Mouse (Mus musculus): ENCODE measurements around the gene 4933412E24Rik. TPM values are rescaled to one million over a fixed set of nuclear protein-coding genes. Genes with fewer than 3 reads are reported as not detected.

The 4933412E24Rik gene
- total RNA-seq (2021), result not detected
- long read RNA-seq, experiment 1, result 0 reads
- long read RNA-seq, experiment 2, result 0 reads

GRCm38 (mm10) chr15:60016513-60016912 is at the start of gene 4933412E24Rik:
TSS of gene 4933412E24Rik (minus strand) at chr15:60016613.
- Histone ChIP-seq H3K4me3 (no peak within 1 kb of the TSS), H3K27ac (no peak within 1 kb of the TSS)
- no peak for DNase-seq (ENCODE audit: extremely low spot score in 1 of 2, low spot score in 2 of 2)
- TF ChIP-seq CTCF (IDR thresholded peaks at IDR 0.05), result no peak
- intact Hi-C loops (cut with DNase I), result no loop called here

- no peak overlapping the region for H3K27ac ChIP-seq
- no peak overlapping the region for H3K4me3 ChIP-seq
- intact Hi-C loops (cut with DNase I), result no loop called here
- no peak for TF ChIP-seq CTCF (IDR thresholded peaks at IDR 0.05)
- DNase-seq (ENCODE audit: extremely low spot score in 1 of 2, low spot score in 2 of 2), result no peak
These were observed 14.3 kb upstream of the 4933412E24Rik start for GRCm38 (mm10) chr15:60030728-60031127.

DNA sequence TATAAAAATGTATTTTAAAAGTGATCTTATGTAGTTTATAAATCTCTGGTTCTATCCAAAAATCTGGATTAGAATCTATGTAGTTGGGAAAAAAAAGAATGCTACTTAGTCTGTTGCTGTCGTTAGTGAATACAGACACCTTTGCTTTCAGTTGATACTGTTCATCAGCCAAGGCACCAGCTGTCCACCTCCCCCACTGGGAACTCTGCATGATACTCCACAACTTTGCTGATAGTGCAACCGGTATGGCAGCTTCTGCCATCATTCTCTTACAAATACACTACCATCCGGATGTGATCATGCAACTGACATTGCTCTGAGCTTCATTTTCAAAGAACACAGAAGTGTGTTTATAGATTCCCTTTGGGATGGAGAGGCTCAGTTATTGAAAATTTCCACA is 4.8 kb upstream of the 4933412E24Rik start:
- DNase-seq (ENCODE audit: extremely low spot score in 1 of 2, low spot score in 2 of 2), result no peak
- no peak overlapping the region for H3K4me3 ChIP-seq
- intact Hi-C loops (cut with DNase I), result no loop called here
- no peak overlapping the region for H3K27ac ChIP-seq
- TF ChIP-seq CTCF (IDR thresholded peaks at IDR 0.05), result no peak

- Histone ChIP-seq H3K4me3 (no peak overlapping the region), H3K27ac (no peak overlapping the region)
- no peak for TF ChIP-seq CTCF (IDR thresholded peaks at IDR 0.05)
- DNase-seq (ENCODE audit: extremely low spot score in 1 of 2, low spot score in 2 of 2), result no peak
- intact Hi-C loops (cut with DNase I), result no loop called here
These were observed 6.2 kb downstream of the 4933412E24Rik start for GRCm38 (mm10) chr15:60010199-60010598.

DNA sequence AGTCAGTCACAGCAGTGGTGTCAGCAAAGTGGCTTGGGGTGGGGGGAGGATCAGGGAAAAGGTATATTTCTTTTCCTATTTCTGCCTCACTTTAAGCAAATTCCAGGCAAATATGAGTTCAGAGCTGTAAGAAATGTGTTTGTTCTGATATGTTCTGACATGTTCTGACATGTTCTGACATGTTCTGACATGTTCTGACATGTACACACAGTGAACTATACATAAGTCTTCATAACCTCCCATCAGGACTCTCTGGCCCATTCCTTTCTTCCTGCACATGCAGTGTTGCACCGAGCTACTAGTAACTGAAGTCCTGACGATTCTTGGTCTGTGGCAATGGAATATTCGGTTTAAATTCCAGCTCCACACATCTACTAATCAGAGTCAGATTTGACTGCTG is 6.8 kb downstream of the 4933412E24Rik start:
- intact Hi-C loops (cut with DNase I), result no loop called here
- no peak for TF ChIP-seq CTCF (IDR thresholded peaks at IDR 0.05)
- no peak for DNase-seq (ENCODE audit: extremely low spot score in 1 of 2, low spot score in 2 of 2)
- H3K4me3 ChIP-seq, result no peak overlapping the region
- no peak overlapping the region for H3K27ac ChIP-seq

DNA sequence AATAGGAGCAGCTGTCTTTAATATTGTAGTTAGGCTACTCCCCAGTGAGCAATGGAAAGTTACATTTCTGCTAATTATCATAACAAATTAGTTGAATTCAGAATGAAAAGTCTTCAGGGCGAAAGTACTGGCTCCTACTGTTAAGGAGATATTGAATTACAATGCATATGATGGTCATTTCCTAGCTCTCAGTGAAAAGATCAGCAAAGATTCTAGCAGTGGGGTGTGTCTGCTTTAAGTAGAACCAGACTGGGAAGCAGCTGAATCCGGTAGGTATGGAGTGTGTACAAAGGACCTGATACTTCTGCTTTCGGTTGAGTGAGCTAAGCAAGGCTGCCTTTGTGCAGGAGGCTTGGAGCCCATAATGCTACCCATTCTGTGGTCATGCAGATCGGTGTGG is 32.6 kb downstream of the 4933412E24Rik start:
- intact Hi-C loops (cut with DNase I), result no loop called here
- TF ChIP-seq CTCF (IDR thresholded peaks at IDR 0.05), result no peak

GRCm38 (mm10) chr15:59975310-59975709 is 41.1 kb downstream of the 4933412E24Rik start:
- TF ChIP-seq CTCF (IDR thresholded peaks at IDR 0.05), result no peak
- intact Hi-C loops (cut with DNase I), result no loop called here

More for the DNA sequence above, 32.6 kb downstream of the 4933412E24Rik start:
- Histone ChIP-seq H3K4me3 (no peak overlapping the region), H3K27ac (no peak overlapping the region)
- DNase-seq (ENCODE audit: extremely low spot score in 1 of 2, low spot score in 2 of 2), result no peak

DNA sequence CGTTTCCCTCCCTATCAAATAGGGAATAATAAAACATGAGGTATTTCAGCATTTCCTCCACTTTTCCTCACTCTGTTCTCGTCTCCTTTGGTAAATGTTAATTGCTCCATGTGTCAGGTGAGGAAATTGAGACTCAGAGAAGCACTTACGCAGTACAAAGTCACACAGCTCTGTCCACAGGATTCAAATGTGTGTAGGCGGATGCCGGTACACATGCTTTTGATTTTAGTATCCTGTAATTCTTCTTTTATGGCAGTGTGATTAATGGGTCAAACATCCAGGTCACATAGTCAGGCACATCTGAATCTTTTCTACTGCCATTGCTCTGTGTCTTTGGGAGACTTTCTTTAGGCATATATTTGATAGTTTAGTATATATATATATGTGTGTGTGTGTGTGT is 41.8 kb downstream of the 4933412E24Rik start:
- intact Hi-C loops (cut with DNase I), result no loop called here
- no peak for DNase-seq (ENCODE audit: extremely low spot score in 1 of 2, low spot score in 2 of 2)
- no peak overlapping the region for H3K4me3 ChIP-seq
- no peak overlapping the region for H3K27ac ChIP-seq
- TF ChIP-seq CTCF (IDR thresholded peaks at IDR 0.05), result no peak

More at GRCm38 (mm10) chr15:59975310-59975709, 41.1 kb downstream of the 4933412E24Rik start:
- DNase-seq (ENCODE audit: extremely low spot score in 1 of 2, low spot score in 2 of 2), result no peak
- Histone ChIP-seq H3K4me3 (no peak overlapping the region), H3K27ac (no peak overlapping the region)

GRCm38 (mm10) chr15:59973651-59974519 is 42.5 kb downstream of the 4933412E24Rik start:
- no peak overlapping the region for H3K27ac ChIP-seq
- no peak overlapping the region for H3K4me3 ChIP-seq
- TF ChIP-seq CTCF (IDR thresholded peaks at IDR 0.05), result no peak
- intact Hi-C loops (cut with DNase I), result no loop called here
- no peak for DNase-seq (ENCODE audit: extremely low spot score in 1 of 2, low spot score in 2 of 2)
